Mouse (Mus musculus) intestine, embryonic 14.5 days (tissue): ENCODE measurements around the gene Col4a1. TPM values are rescaled to one million over a fixed set of nuclear protein-coding genes. Genes with fewer than 3 reads are reported as not detected.

Experiments used
- ATAC-seq: fragments of 200-750 bp; cut with Nextera tagmentation; replicated peaks from 2 replicates; pipeline ENCODE4 v1.8.0; 2017; ENCODE audit warnings: low read depth, moderate number of reproducible peaks, moderate TSS enrichment, moderate library complexity; ENCODE audit not compliant: low FRiP score, low TSS enrichment
- DNase-seq: peaks from one replicate; pipeline ENCODE4 v3.0.0-alpha.2; 2018; ENCODE audit warnings: low spot score
- H3K27ac ChIP-seq: fragments of 300-500 bp; sonication (generic); 2 replicates; pipeline ENCODE4 v1.5.1; 2014; ENCODE audit warnings: low read depth, mild to moderate bottlenecking, control low read depth
- H3K27me3 ChIP-seq: fragments of 300-500 bp; sonication (generic); replicated peaks from 2 replicates; pipeline ENCODE4 v1.6.1; 2014; ENCODE audit warnings: low read length, control low read depth; ENCODE audit not compliant: control insufficient read depth, insufficient read depth
- H3K36me3 ChIP-seq: fragments of 300-500 bp; sonication (generic); 2 replicates; pipeline ENCODE4 v1.6.1; 2014; ENCODE audit warnings: low read length, control low read depth; ENCODE audit not compliant: control insufficient read depth, insufficient read depth
- H3K4me1 ChIP-seq: fragments of 300-500 bp; sonication (generic); replicated peaks from 2 replicates; pipeline ENCODE4 v1.6.1; 2014; ENCODE audit warnings: low read length, control low read depth, mixed read lengths; ENCODE audit not compliant: control insufficient read depth, insufficient read depth
- H3K4me2 ChIP-seq: fragments of 300-500 bp; sonication (generic); 2 replicates; pipeline ENCODE4 v1.6.1; 2014; ENCODE audit warnings: low read length
- H3K4me3 ChIP-seq: fragments of 300-500 bp; sonication (generic); 2 replicates; pipeline ENCODE4 v1.5.1; 2014; ENCODE audit warnings: low read depth, low read length, control low read depth, mixed read lengths
- H3K9ac ChIP-seq: fragments of 300-500 bp; sonication (generic); 2 replicates; pipeline ENCODE4 v1.6.1; 2014; ENCODE audit warnings: mild to moderate bottlenecking, low read length
- H3K9me3 ChIP-seq: fragments of 300-500 bp; sonication (generic); 2 replicates; pipeline ENCODE4 v1.6.1; 2016; ENCODE audit warnings: low read length, control low read depth; ENCODE audit not compliant: control insufficient read depth
- WGBS: fragments of 180-500 bp; shearing (Covaris S2); extraction: QIAGEN DNeasy Blood & Tissue Kit; methylation state at CpG from one replicate; pipeline ENCODE4 v1.1.7; 2014; 5-methylcytosine and 5-hydroxymethylcytosine counted together
- polyA plus RNA-seq: library from polyadenylated mRNA; unstranded; fragments of >200 nt; fragmentation: Nextera tagmentation; extraction: Ambion mirVana; gene quantifications from 2 replicates; pipeline ENCODE4 v1.2.1, GENCODE M21; 2014

The Col4a1 gene
- polyA plus RNA-seq, 1 experiment from 2014 or later: 228 TPM

GRCm38 (mm10) chr8:11215231-11215630 is 97.4 kb downstream of the Col4a1 start:
- Histone ChIP-seq H3K9ac (no peak overlapping the region), H3K4me1 (peaks cover 12% of the 10 kb centered on the region), H3K4me2 (no peak overlapping the region), H3K27me3 (no peaks in the 10 kb centered on the region), H3K36me3 (peaks cover 93% of the 10 kb centered on the region), H3K9me3 (no peaks in the 10 kb centered on the region), H3K27ac (no peak overlapping the region), H3K4me3 (no peak overlapping the region)
- DNase-seq (peak; percentile 59), ATAC-seq (peak; percentile 67; the same call in 1 of the 2 replicates)
- 40% methylated on average over 1 of the region's 1 CpGs for WGBS

GRCm38 (mm10) chr8:11206509-11206908 is 106.1 kb downstream of the Col4a1 start:
- H3K36me3 ChIP-seq: peaks cover 91% of the 10 kb centered on the region
- no peaks in the 10 kb centered on the region for H3K27me3 ChIP-seq
- ATAC-seq: no peak
- H3K4me3 ChIP-seq: no peak overlapping the region
- H3K4me1 ChIP-seq: no peaks in the 10 kb centered on the region
- H3K9ac ChIP-seq: no peak overlapping the region
- H3K4me2 ChIP-seq: no peak overlapping the region
- no peak overlapping the region for H3K27ac ChIP-seq
- DNase-seq: no peak
- 80% methylated on average over 8 of the region's 8 CpGs for WGBS
- no peaks in the 10 kb centered on the region for H3K9me3 ChIP-seq

GRCm38 (mm10) chr8:11205532-11205931 is 107.1 kb downstream of the Col4a1 start:
- H3K27me3 ChIP-seq: no peaks in the 10 kb centered on the region
- H3K4me3 ChIP-seq: no peak overlapping the region
- peaks cover 91% of the 10 kb centered on the region for H3K36me3 ChIP-seq

GRCm38 (mm10) chr8:11203260-11204110 is 109.1 kb downstream of the Col4a1 start:
- ATAC-seq (no peak), DNase-seq (no peak)
- H3K4me3 ChIP-seq: no peak overlapping the region
- no peaks in the 10 kb centered on the region for H3K9me3 ChIP-seq
- 83% methylated on average over 12 of the region's 12 CpGs for WGBS
- no peaks in the 10 kb centered on the region for H3K4me1 ChIP-seq
- H3K36me3 ChIP-seq: peaks cover 94% of the 10 kb centered on the region
- H3K27ac ChIP-seq: no peak overlapping the region
- H3K9ac ChIP-seq: no peak overlapping the region
- no peak overlapping the region for H3K4me2 ChIP-seq
- no peaks in the 10 kb centered on the region for H3K27me3 ChIP-seq

More at GRCm38 (mm10) chr8:11205532-11205931, 107.1 kb downstream of the Col4a1 start:
- Histone ChIP-seq H3K27ac (no peak overlapping the region), H3K9ac (no peak overlapping the region), H3K4me2 (no peak overlapping the region), H3K9me3 (no peaks in the 10 kb centered on the region), H3K4me1 (no peaks in the 10 kb centered on the region)
- DNase-seq (no peak), ATAC-seq (no peak)
- 87% methylated on average over 9 of the region's 9 CpGs for WGBS

- Histone ChIP-seq H3K9ac (no peak overlapping the region), H3K9me3 (no peaks in the 10 kb centered on the region), H3K36me3 (peaks cover 59% of the 10 kb centered on the region), H3K4me3 (no peak overlapping the region), H3K27ac (no peak overlapping the region), H3K4me1 (no peaks in the 10 kb centered on the region), H3K4me2 (no peak overlapping the region), H3K27me3 (no peaks in the 10 kb centered on the region)
- no peak for DNase-seq
- WGBS: 75% methylated on average over 7 of the region's 7 CpGs
- no peak for ATAC-seq
Measured at GRCm38 (mm10) chr8:11198650-11199049, 114.0 kb downstream of the Col4a1 start.

GRCm38 (mm10) chr8:11197988-11198387 is 114.6 kb downstream of the Col4a1 start:
- peaks cover 55% of the 10 kb centered on the region for H3K36me3 ChIP-seq
- H3K27me3 ChIP-seq: no peaks in the 10 kb centered on the region
- H3K9me3 ChIP-seq: no peaks in the 10 kb centered on the region
- no peak overlapping the region for H3K27ac ChIP-seq
- H3K4me3 ChIP-seq: no peak overlapping the region
- ATAC-seq (no peak), DNase-seq (no peak)
- no peak overlapping the region for H3K4me2 ChIP-seq
- H3K9ac ChIP-seq: no peak overlapping the region
- H3K4me1 ChIP-seq: no peaks in the 10 kb centered on the region; the same call in 1 of the 2 replicates
- WGBS: 84% methylated on average over 3 of the region's 3 CpGs

- Histone ChIP-seq H3K9me3 (no peaks in the 10 kb centered on the region), H3K9ac (no peak overlapping the region), H3K4me3 (no peak overlapping the region), H3K27ac (no peak overlapping the region), H3K36me3 (peaks cover 47% of the 10 kb centered on the region), H3K4me1 (peaks cover 3% of the 10 kb centered on the region; the same call in 1 of the 2 replicates), H3K4me2 (no peak overlapping the region), H3K27me3 (no peaks in the 10 kb centered on the region)
- DNase-seq (no peak), ATAC-seq (no peak)
- 90% methylated on average over 11 of the region's 11 CpGs for WGBS
Measured at GRCm38 (mm10) chr8:11197261-11197660, 115.4 kb downstream of the Col4a1 start.

GRCm38 (mm10) chr8:11192719-11193324 is 119.8 kb downstream of the Col4a1 start:
- Histone ChIP-seq H3K4me2 (no peak overlapping the region; the same call in 1 of the 2 replicates), H3K27me3 (peaks cover 7% of the 10 kb centered on the region; the same call in 1 of the 2 replicates), H3K9me3 (no peaks in the 10 kb centered on the region), H3K27ac (peak overlapping the region; percentile 36; the same call in 1 of the 2 replicates), H3K36me3 (peaks cover 6% of the 10 kb centered on the region), H3K4me3 (no peak overlapping the region), H3K4me1 (peaks cover 11% of the 10 kb centered on the region; the same call in 1 of the 2 replicates), H3K9ac (no peak overlapping the region)
- WGBS: 27% methylated on average over 12 of the region's 12 CpGs
- no peak for ATAC-seq
- DNase-seq: no peak
